Mouse (Mus musculus): ENCODE results near the gene Ndufab1.
A peak's percentile ranks its signal among the peaks of the same experiment; 100 is the strongest.

Gene Ndufab1

DNA sequence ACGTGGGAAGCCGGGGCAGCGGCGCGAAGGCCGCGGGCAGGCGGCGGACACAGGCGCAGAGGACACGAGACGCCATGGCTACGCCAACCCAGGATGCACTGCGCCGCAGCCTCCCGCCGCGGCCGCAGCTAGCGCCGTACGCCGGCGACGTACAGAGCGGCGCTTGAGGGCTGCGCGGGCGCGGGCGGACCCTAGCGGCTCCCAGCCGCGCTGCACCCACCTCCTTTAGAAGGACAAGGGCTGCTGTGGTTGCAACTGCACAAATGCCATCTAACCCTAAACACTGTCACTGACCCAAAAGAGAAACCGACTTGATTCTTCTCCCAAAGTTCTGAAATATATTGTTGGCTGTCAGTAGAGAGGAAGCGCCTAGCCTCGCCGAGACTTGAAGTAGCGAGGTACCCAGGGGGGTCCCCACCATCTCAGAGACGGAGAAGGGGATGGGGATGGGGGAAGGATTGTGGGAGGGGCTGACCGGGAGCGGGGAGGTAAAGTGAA lies at the start of gene Ndufab1:
Gene Ndufab1, minus strand, starts transcription at position 140 of the 498 bp plus-strand sequence.
- DNase-seq (ENCODE audit: low spot score), result peak; percentile 81

DNA sequence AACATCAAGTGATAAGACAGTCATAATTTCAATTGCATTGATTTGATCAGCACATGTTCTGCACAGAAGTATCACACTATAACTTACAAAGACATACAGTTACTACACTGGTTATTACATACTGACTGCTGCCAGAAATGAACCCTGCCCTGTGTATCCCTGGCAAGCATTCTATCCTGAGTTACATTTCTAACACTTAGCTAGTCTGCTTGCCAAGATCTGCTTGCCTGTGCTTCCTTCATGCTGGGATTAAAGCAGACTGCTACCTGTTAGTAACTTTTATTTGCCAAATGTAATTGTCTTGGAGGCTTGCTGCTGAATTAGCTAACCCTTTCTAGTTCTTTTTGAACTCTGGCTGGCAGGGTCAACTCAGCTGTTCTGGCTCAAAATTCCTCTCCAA lies 39.3 kb upstream of the Ndufab1 start:
- peak; percentile 33 for DNase-seq (ENCODE audit: low spot score)

DNA sequence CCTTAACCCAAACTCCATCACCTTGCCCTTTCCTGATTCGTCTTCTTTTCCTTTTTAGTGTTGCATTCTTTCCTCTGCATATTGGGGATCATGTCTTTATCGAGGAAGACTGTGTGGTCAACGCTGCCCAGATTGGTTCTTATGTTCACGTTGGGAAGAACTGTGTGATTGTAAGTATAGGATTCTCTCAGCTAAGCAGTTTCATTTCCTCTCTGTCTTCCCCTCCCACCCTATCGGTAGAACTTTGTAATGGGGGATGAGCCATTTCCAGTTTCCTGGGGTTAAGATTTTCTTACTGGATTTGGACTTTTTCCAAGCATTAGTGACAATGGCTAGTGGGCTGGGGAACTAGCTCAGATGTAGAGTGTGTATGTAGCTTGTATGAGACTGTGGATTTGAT lies 36.5 kb upstream of the Ndufab1 start:
- no peak for DNase-seq (ENCODE audit: low spot score)

GRCm38 (mm10) chr7:122137071-122137470 lies 35.4 kb upstream of the Ndufab1 start:
- no peak for DNase-seq (ENCODE audit: low spot score)

GRCm38 (mm10) chr7:122135070-122135469 lies 33.4 kb upstream of the Ndufab1 start:
- DNase-seq (ENCODE audit: low spot score), result peak; percentile 21

GRCm38 (mm10) chr7:122133338-122133625 lies 31.6 kb upstream of the Ndufab1 start:
- no peak for DNase-seq (ENCODE audit: low spot score)

- DNase-seq (ENCODE audit: low spot score), result peak; percentile 94
Observed at GRCm38 (mm10) chr7:122132497-122133337, 31.0 kb upstream of the Ndufab1 start, which contains the start of the genes Palb2 and Dctn5. TSS of gene Palb2 (minus strand) at chr7:122132985. TSS of gene Dctn5 (plus strand) at chr7:122133041.

DNA sequence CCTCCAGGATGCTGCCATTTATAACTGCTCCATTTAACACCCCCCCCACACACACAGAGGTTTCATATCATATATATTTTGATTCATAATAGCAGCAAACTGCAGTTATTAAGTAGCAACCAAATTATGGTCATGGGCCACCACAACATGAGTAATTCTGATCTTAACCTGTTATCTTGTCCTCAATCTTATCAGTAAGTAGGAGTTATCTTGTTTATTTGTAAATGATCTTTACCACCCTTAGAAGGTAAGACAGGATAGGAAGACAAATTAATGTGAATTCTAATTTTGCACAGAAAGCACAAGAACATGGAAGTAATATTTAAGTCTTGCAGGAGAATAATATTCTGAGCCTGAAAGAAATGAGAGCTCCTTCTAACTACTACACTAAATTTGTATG lies 30.1 kb upstream of the Ndufab1 start:
- no peak for DNase-seq (ENCODE audit: low spot score)

GRCm38 (mm10) chr7:122126946-122127345 lies 25.3 kb upstream of the Ndufab1 start:
- no peak for DNase-seq (ENCODE audit: low spot score)

GRCm38 (mm10) chr7:122125636-122126035 lies 23.9 kb upstream of the Ndufab1 start:
- DNase-seq (ENCODE audit: low spot score), result no peak

- peak; percentile 14 for DNase-seq (ENCODE audit: low spot score)
Observed at GRCm38 (mm10) chr7:122123518-122123917, 21.8 kb upstream of the Ndufab1 start.

GRCm38 (mm10) chr7:122108206-122108605 lies 6.5 kb upstream of the Ndufab1 start:
- no peak for DNase-seq (ENCODE audit: low spot score)

GRCm38 (mm10) chr7:122101014-122101746 lies 506 bp downstream of the Ndufab1 start:
- DNase-seq (ENCODE audit: low spot score), result peak; percentile 34

- DNase-seq (ENCODE audit: low spot score), result peak; percentile 41
Observed at GRCm38 (mm10) chr7:122099222-122099621, 2.5 kb downstream of the Ndufab1 start.

GRCm38 (mm10) chr7:122098009-122098408 lies 3.7 kb downstream of the Ndufab1 start:
- DNase-seq (ENCODE audit: low spot score), result no peak

GRCm38 (mm10) chr7:122094564-122095330 lies 6.9 kb downstream of the Ndufab1 start:
- DNase-seq (ENCODE audit: low spot score), result no peak

- no peak for DNase-seq (ENCODE audit: low spot score)
Observed at GRCm38 (mm10) chr7:122087195-122087982, 14.3 kb downstream of the Ndufab1 start.

GRCm38 (mm10) chr7:122081071-122081470 lies 20.6 kb downstream of the Ndufab1 start:
- DNase-seq (ENCODE audit: low spot score), result no peak

DNA sequence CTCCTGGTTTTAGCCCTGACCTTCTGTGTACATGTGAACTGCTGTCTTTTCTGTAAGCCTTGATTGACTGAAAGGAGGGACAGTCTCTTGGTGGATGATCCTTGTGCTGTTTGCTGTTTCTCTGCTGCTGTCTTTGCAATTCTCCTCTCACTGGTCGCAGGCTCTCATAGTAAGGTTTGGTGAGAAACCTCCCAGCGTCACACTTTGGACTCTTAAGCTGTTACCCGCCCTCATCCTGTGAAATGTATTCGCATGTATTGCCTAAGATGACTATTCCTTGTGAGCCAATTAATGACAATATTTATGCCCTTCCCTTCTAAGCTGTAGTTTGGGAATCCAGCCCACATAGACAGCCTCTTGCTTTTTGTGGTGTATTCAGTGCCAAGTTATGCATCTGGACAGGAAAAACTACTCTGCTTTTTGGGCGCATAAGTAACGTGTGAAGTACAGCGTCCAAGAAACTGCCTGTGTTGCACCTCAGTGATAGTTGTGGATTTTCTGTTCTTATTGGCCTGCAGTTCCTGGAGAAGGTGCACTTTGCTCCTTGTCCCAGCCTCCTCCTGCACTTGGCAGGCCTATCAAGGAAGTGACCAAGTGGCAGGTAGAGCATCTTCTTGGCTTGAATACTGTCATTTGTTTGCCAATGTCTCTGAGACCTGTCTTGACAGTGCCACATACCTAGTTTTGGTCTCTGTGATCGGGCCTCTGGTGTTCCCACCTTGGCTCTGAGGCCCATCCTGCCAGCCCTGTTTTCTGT lies 21.7 kb downstream of the Ndufab1 start:
- DNase-seq (ENCODE audit: low spot score), result peak; percentile 35

DNA sequence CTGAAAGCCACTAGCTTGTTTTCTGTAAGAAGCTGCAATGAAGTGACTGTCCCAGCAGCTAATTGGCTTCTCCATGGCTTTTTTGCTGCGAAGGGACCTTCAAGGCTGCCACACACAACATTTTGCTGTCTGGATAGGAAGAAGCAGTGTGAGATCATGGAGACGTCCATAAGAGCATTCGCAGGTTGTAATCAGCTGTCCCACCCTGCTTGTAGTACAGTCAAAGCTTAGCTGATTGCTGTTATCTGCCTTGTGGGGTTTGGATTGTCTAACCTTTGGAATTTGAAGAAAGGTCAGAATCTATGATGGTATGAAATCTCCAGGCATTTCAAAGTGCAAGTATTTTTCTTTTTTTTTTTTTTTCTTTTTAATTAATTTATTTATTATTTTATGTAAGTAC lies 27.3 kb downstream of the Ndufab1 start:
- no peak for DNase-seq (ENCODE audit: low spot score)

Data from adipocyte (in vitro differentiated cells).